Mouse (Mus musculus) embryonic facial prominence, embryonic 12.5 days (tissue): Measurements from ENCODE around the gene P2ry13. TPM values are rescaled to one million over a fixed set of nuclear protein-coding genes. Genes with fewer than 3 reads are reported as not detected.

Source experiments
- ATAC-seq: fragments of 200-750 bp; cut with Nextera tagmentation; 2 replicates; pipeline ENCODE4 v1.8.0; 2017; ENCODE audit not compliant: insufficient number of reproducible peaks, insufficient read depth, low FRiP score, low TSS enrichment
- H3K27ac ChIP-seq: fragments of 300-500 bp; sonication (generic); 2 replicates; pipeline ENCODE4 v1.5.1; 2016; ENCODE audit warnings: mild to moderate bottlenecking
- H3K27me3 ChIP-seq: fragments of 300-500 bp; sonication (generic); 2 replicates; pipeline ENCODE4 v1.6.1; 2016; ENCODE audit warnings: mild to moderate bottlenecking, moderate library complexity
- H3K36me3 ChIP-seq: fragments of 300-500 bp; sonication (generic); 2 replicates; pipeline ENCODE4 v1.6.1; 2016; ENCODE audit warnings: mild to moderate bottlenecking
- H3K4me1 ChIP-seq: fragments of 300-500 bp; sonication (generic); 2 replicates; pipeline ENCODE4 v1.6.1; 2016
- H3K4me2 ChIP-seq: fragments of 300-500 bp; sonication (generic); replicated peaks from 2 replicates; pipeline ENCODE4 v1.6.1; 2016; ENCODE audit warnings: mild to moderate bottlenecking, moderate library complexity
- H3K4me3 ChIP-seq: fragments of 300-500 bp; sonication (generic); 2 replicates; pipeline ENCODE4 v1.5.1; 2016; ENCODE audit warnings: mild to moderate bottlenecking
- H3K9ac ChIP-seq: fragments of 300-500 bp; sonication (generic); 2 replicates; pipeline ENCODE4 v1.6.1; 2016; ENCODE audit warnings: mild to moderate bottlenecking, moderate library complexity
- H3K9me3 ChIP-seq: fragments of 300-500 bp; sonication (generic); 2 replicates; pipeline ENCODE4 v1.6.1; 2016; ENCODE audit warnings: mild to moderate bottlenecking, moderate library complexity
- WGBS: fragments of 180-500 bp; shearing (Covaris S2); methylation state at CpG from one replicate; pipeline ENCODE4 v1.1.7; 2016; 5-methylcytosine and 5-hydroxymethylcytosine counted together
- polyA plus RNA-seq: library from polyadenylated mRNA; unstranded; fragments of >200 nt; fragmentation: Nextera tagmentation; extraction: Ambion mirVana; gene quantifications from 2 replicates; pipeline ENCODE4 v1.2.1, GENCODE M21; 2016

The P2ry13 gene
- polyA plus RNA-seq, 1 experiment from 2014 or later: 0.74 TPM

GRCm38 (mm10) chr3:59160465-59160864, 50.2 kb downstream of the P2ry13 start:
- no peak overlapping the region for H3K9ac ChIP-seq
- WGBS: 81% methylated on average over 1 of the region's 1 CpGs
- no peaks in the 10 kb centered on the region for H3K4me1 ChIP-seq
- no peak overlapping the region for H3K4me3 ChIP-seq
- no peak overlapping the region for H3K27ac ChIP-seq
- no peaks in the 10 kb centered on the region for H3K9me3 ChIP-seq
- no peak for ATAC-seq
- no peaks in the 10 kb centered on the region for H3K27me3 ChIP-seq
- H3K36me3 ChIP-seq: no peaks in the 10 kb centered on the region
- no peak overlapping the region for H3K4me2 ChIP-seq

Other genes starting within 250 kb of the P2ry13 start
- 3.5 and 3.6 TPM in 2 replicates for gene Med12l, start 205.1 kb downstream of the P2ry13 start, polyA plus RNA-seq
- 1.0 and 1.8 TPM in 2 replicates for gene Gpr171, start 109.1 kb downstream of the P2ry13 start, polyA plus RNA-seq
- gene P2ry14, start 57.3 kb downstream of the P2ry13 start, polyA plus RNA-seq: 2.4 and 2.6 TPM in 2 replicates
- gene Gpr87, start 15.8 kb downstream of the P2ry13 start, polyA plus RNA-seq: 0.26 and 0.41 TPM in 2 replicates
- 2.0 and 2.1 TPM in 2 replicates for gene P2ry12, start 52.0 kb upstream of the P2ry13 start, polyA plus RNA-seq
- 15.4 and 17.3 TPM in 2 replicates for gene Igsf10, start 133.5 kb upstream of the P2ry13 start, polyA plus RNA-seq